ENCODE assay signal across 9 mouse cellular contexts in genomic region chr11:120647047-120647830, GRCm38 (mm10). TPM values are rescaled to one million over a fixed set of nuclear protein-coding genes. Genes with fewer than 3 reads are reported as not detected.
DNase-seq lines count a peak whose midpoint lies in the region; ATAC-seq and TF ChIP-seq lines count a peak whose summit lies in the region.
"Had no signal": no experiment of that assay in that cellular context is flagged by ENCODE, and none has a peak within 500 bp of the region (broad histone marks: within the 10 kb centered on the region; RNA-seq: fewer than 3 reads in every experiment).

No protein-coding gene starts in this region.

- no peak for ATAC-seq in heart, embryonic 14.5 days (ENCODE audit: insufficient number of reproducible peaks, insufficient read depth, low FRiP score, low read depth)
- no peak for ATAC-seq in stomach, embryonic 14.5 days (ENCODE audit: insufficient number of reproducible peaks, insufficient read depth, low FRiP score, low read depth)
- no peak for ATAC-seq in stomach, postnatal 0 days (ENCODE audit: low FRiP score, low TSS enrichment)
- no peak for ATAC-seq in limb, embryonic 13.5 days (ENCODE audit: low FRiP score, low read depth)

- TF ChIP-seq EP300 in stomach, postnatal 0 days (optimal IDR thresholded peaks at IDR 0.05), result no peak

- DNase-seq in heart, postnatal 14 days, result no peak
- DNase-seq in stomach, postnatal 0 days (ENCODE audit: low spot score), result no peak
- DNase-seq in testis, postnatal 14 days (ENCODE audit: low spot score), result peak; percentile 7
- no peak for DNase-seq in left cerebral cortex, adult 11 months (ENCODE audit: low spot score)
- no peak for DNase-seq in adipocyte (ENCODE audit: low spot score)

- intact Hi-C loops in heart, postnatal 14 days (cut with DNase I), result no loop called here

- H3K4me3 ChIP-seq in heart, embryonic 14.5 days (ENCODE audit: control insufficient read depth in 1 of 2, insufficient read depth in 1 of 2, low read depth in 1 of 2, low read length in 2 of 2), result peak overlapping the region; percentile 49 to 68
- no peak overlapping the region for H3K4me3 ChIP-seq in stomach, embryonic 14.5 days (ENCODE audit: low read depth, low read length)
- no peak overlapping the region for H3K4me3 ChIP-seq in stomach, postnatal 0 days (ENCODE audit: low read depth, low read length)
- no peak overlapping the region for H3K4me3 ChIP-seq in limb, embryonic 13.5 days

- no peaks in the 10 kb centered on the region for H3K36me3 ChIP-seq in heart, embryonic 14.5 days (ENCODE audit: control insufficient read depth, insufficient read depth, low read length)
- H3K36me3 ChIP-seq in stomach, embryonic 14.5 days (ENCODE audit: control insufficient read depth, insufficient read depth, low read length), result no peaks in the 10 kb centered on the region
- no peaks in the 10 kb centered on the region for H3K36me3 ChIP-seq in stomach, postnatal 0 days (ENCODE audit: control insufficient read depth, insufficient read depth, low read length)
- H3K36me3 ChIP-seq in limb, embryonic 13.5 days, result no peaks in the 10 kb centered on the region
- H3K36me3 ChIP-seq: G1E had no signal

- peak overlapping the region; percentile 86 to 95 for H3K27ac ChIP-seq in heart, embryonic 14.5 days (replicated peaks in 1 of 2; ENCODE audit: control insufficient read depth in 1 of 2, insufficient read depth in 1 of 2, low read depth in 2 of 2, low read length in 2 of 2)
- no peak overlapping the region for H3K27ac ChIP-seq in stomach, embryonic 14.5 days (ENCODE audit: low read length)
- H3K27ac ChIP-seq in stomach, postnatal 0 days (replicated peaks), result no peak overlapping the region
- no peak overlapping the region for H3K27ac ChIP-seq in limb, embryonic 13.5 days

- H3K4me2 ChIP-seq in heart, embryonic 14.5 days (ENCODE audit: low read length), result peak overlapping the region; percentile 72
- H3K4me2 ChIP-seq in stomach, embryonic 14.5 days (replicated peaks; ENCODE audit: low read depth, low read length), result peak overlapping the region; percentile 27; the same call in 1 of the 2 replicates
- H3K4me2 ChIP-seq in stomach, postnatal 0 days (replicated peaks; ENCODE audit: low read depth), result no peak overlapping the region
- H3K4me2 ChIP-seq in limb, embryonic 13.5 days (replicated peaks), result peak overlapping the region; percentile 48

- peaks cover 13 to 17% of the 10 kb centered on the region in 2 experiments for H3K4me1 ChIP-seq in heart, embryonic 14.5 days (ENCODE audit: control insufficient read depth in 2 of 2, insufficient read depth in 2 of 2, low read length in 2 of 2)
- H3K4me1 ChIP-seq in stomach, embryonic 14.5 days (ENCODE audit: control insufficient read depth, insufficient read depth, low read length), result peaks cover 18% of the 10 kb centered on the region
- no peaks in the 10 kb centered on the region for H3K4me1 ChIP-seq in stomach, postnatal 0 days (replicated peaks; ENCODE audit: control insufficient read depth, insufficient read depth)
- H3K4me1 ChIP-seq in limb, embryonic 13.5 days, result peaks cover 23% of the 10 kb centered on the region

- TF ChIP-seq CTCF in stomach, postnatal 0 days (IDR thresholded peaks at IDR 0.05; ENCODE audit: low read depth), result no peak

- no peaks in the 10 kb centered on the region for H3K27me3 ChIP-seq in heart, embryonic 14.5 days (ENCODE audit: control insufficient read depth, insufficient read depth, low read length)
- no peaks in the 10 kb centered on the region for H3K27me3 ChIP-seq in stomach, embryonic 14.5 days (ENCODE audit: control insufficient read depth, insufficient read depth, low read length)
- no peaks in the 10 kb centered on the region for H3K27me3 ChIP-seq in stomach, postnatal 0 days (ENCODE audit: control insufficient read depth, insufficient read depth, low read length)
- H3K27me3 ChIP-seq in limb, embryonic 13.5 days, result peaks cover 18% of the 10 kb centered on the region

- H3K9ac ChIP-seq in heart, embryonic 14.5 days (ENCODE audit: low read length), result peak overlapping the region; percentile 80
- H3K9ac ChIP-seq in stomach, embryonic 14.5 days (replicated peaks; ENCODE audit: low read depth, low read length), result no peak overlapping the region
- H3K9ac ChIP-seq in stomach, postnatal 0 days (ENCODE audit: low read length), result no peak overlapping the region
- no peak overlapping the region for H3K9ac ChIP-seq in limb, embryonic 13.5 days

- no peaks in the 10 kb centered on the region for H3K9me3 ChIP-seq in heart, embryonic 14.5 days (ENCODE audit: control insufficient read depth, low read length)
- H3K9me3 ChIP-seq in stomach, embryonic 14.5 days (ENCODE audit: control insufficient read depth, low read depth, low read length), result no peaks in the 10 kb centered on the region
- H3K9me3 ChIP-seq in stomach, postnatal 0 days (ENCODE audit: control insufficient read depth, low read length), result no peaks in the 10 kb centered on the region
- no peaks in the 10 kb centered on the region for H3K9me3 ChIP-seq in limb, embryonic 13.5 days
- H3K9me3 ChIP-seq: G1E had no signal

- WGBS in heart, embryonic 14.5 days, result 65% methylated on average over 35 of the region's 35 CpGs
- 77% methylated on average over 35 of the region's 35 CpGs for WGBS in stomach, embryonic 14.5 days
- 77% methylated on average over 35 of the region's 35 CpGs for WGBS in stomach, postnatal 0 days
- WGBS in limb, embryonic 13.5 days, result 78% methylated on average over 35 of the region's 35 CpGs

RNA-seq across cellular contexts. Expression of gene Myadml2, which starts 0.7 kb away (rescaled TPM):
- polyA plus RNA-seq in heart, embryonic 14.5 days (2014; fragmentation: Nextera tagmentation; extraction: Ambion mirVana), result 19.4 and 19.5 TPM in 2 replicates
- 10 to 100 TPM; 51.4 to 58.5 TPM for total RNA-seq in heart, postnatal 14 days (2021)
- not detected in 2 replicates for polyA plus RNA-seq in stomach, embryonic 14.5 days (2014; fragmentation: Nextera tagmentation; extraction: Ambion mirVana)
- 0.21 TPM in 1 of 2 replicates, not detected in the other for polyA plus RNA-seq in stomach, postnatal 0 days (2015; fragmentation: Nextera tagmentation; extraction: Ambion mirVana)
- 0.36 and 1.3 TPM in 2 replicates for polyA plus RNA-seq in limb, embryonic 13.5 days (2015; fragmentation: Nextera tagmentation; extraction: Ambion mirVana)
- total RNA-seq: G1E had no signal
- polyA plus RNA-seq: G1E had no signal

RNA-seq across cellular contexts. Expression of gene Pycr1, which starts 3.7 kb away (rescaled TPM):
- 17.1 and 22.3 TPM in 2 replicates for polyA plus RNA-seq in heart, embryonic 14.5 days (2014; fragmentation: Nextera tagmentation; extraction: Ambion mirVana)
- total RNA-seq in heart, postnatal 14 days (2021), result 1 to 10 TPM; 1.9 to 2.1 TPM
- polyA plus RNA-seq in stomach, embryonic 14.5 days (2014; fragmentation: Nextera tagmentation; extraction: Ambion mirVana), result 28.1 and 28.6 TPM in 2 replicates
- 13.9 and 18.4 TPM in 2 replicates for polyA plus RNA-seq in stomach, postnatal 0 days (2015; fragmentation: Nextera tagmentation; extraction: Ambion mirVana)
- polyA plus RNA-seq in limb, embryonic 13.5 days (2015; fragmentation: Nextera tagmentation; extraction: Ambion mirVana), result 43.7 and 45.6 TPM in 2 replicates

RNA-seq across cellular contexts. Expression of gene Notum, which starts 13.7 kb away (rescaled TPM):
- polyA plus RNA-seq in heart, embryonic 14.5 days (2014; fragmentation: Nextera tagmentation; extraction: Ambion mirVana), result 1.1 and 1.6 TPM in 2 replicates
- total RNA-seq in heart, postnatal 14 days (2021), result under 1 TPM in 1 of 2 experiments, not detected in 1; 0.27 TPM
- polyA plus RNA-seq in stomach, embryonic 14.5 days (2014; fragmentation: Nextera tagmentation; extraction: Ambion mirVana), result 14.0 and 14.2 TPM in 2 replicates
- polyA plus RNA-seq in stomach, postnatal 0 days (2015; fragmentation: Nextera tagmentation; extraction: Ambion mirVana), result 1.4 and 2.7 TPM in 2 replicates
- polyA plus RNA-seq in limb, embryonic 13.5 days (2015; fragmentation: Nextera tagmentation; extraction: Ambion mirVana), result 4.3 and 6.5 TPM in 2 replicates
- polyA plus RNA-seq: G1E had no signal

RNA-seq across cellular contexts. Expression of gene Mafg, which starts 13.8 kb away (rescaled TPM):
- 16.6 and 18.1 TPM in 2 replicates for polyA plus RNA-seq in heart, embryonic 14.5 days (2014; fragmentation: Nextera tagmentation; extraction: Ambion mirVana)
- 10 to 100 TPM; 33.7 to 41.0 TPM for total RNA-seq in heart, postnatal 14 days (2021)
- polyA plus RNA-seq in stomach, embryonic 14.5 days (2014; fragmentation: Nextera tagmentation; extraction: Ambion mirVana), result 21.2 and 25.0 TPM in 2 replicates
- 21.0 and 21.3 TPM in 2 replicates for polyA plus RNA-seq in stomach, postnatal 0 days (2015; fragmentation: Nextera tagmentation; extraction: Ambion mirVana)
- polyA plus RNA-seq in limb, embryonic 13.5 days (2015; fragmentation: Nextera tagmentation; extraction: Ambion mirVana), result 27.0 and 28.9 TPM in 2 replicates

RNA-seq across cellular contexts. Expression of gene Sirt7, which starts 22.2 kb away (rescaled TPM):
- polyA plus RNA-seq in heart, embryonic 14.5 days (2014; fragmentation: Nextera tagmentation; extraction: Ambion mirVana), result 17.6 and 18.5 TPM in 2 replicates
- total RNA-seq in heart, postnatal 14 days (2021), result 10 to 100 TPM; 10.8 to 12.3 TPM
- 31.1 and 36.1 TPM in 2 replicates for polyA plus RNA-seq in stomach, embryonic 14.5 days (2014; fragmentation: Nextera tagmentation; extraction: Ambion mirVana)
- polyA plus RNA-seq in stomach, postnatal 0 days (2015; fragmentation: Nextera tagmentation; extraction: Ambion mirVana), result 36.1 and 42.2 TPM in 2 replicates
- polyA plus RNA-seq in limb, embryonic 13.5 days (2015; fragmentation: Nextera tagmentation; extraction: Ambion mirVana), result 25.6 and 28.8 TPM in 2 replicates

Comparison
In these comparisons a context has a peak if more than half of its experiments do, and no peak if none do; other contexts are left out.
1. H3K27ac ChIP-seq: peak in heart, embryonic 14.5 days (2 of 2); none in stomach, embryonic 14.5 days (single experiment), stomach, postnatal 0 days (single experiment) and limb, embryonic 13.5 days (single experiment).
2. H3K4me3 ChIP-seq: peak in heart, embryonic 14.5 days (2 of 2); none in stomach, embryonic 14.5 days (single experiment), stomach, postnatal 0 days (single experiment) and limb, embryonic 13.5 days (single experiment).